Mouse (Mus musculus) gastrocnemius, adult 2 months (tissue): ENCODE results near the gene Padi4. TPM values are rescaled to one million over a fixed set of nuclear protein-coding genes. Genes with fewer than 3 reads are reported as not detected.

ENCODE experiments used
- DNase-seq: peaks from one replicate; pipeline ENCODE4 v3.0.0; 2022
- H3K27ac ChIP-seq: fragments of 200-600 bp; 2 replicates; pipeline ENCODE4 v1.8.1; 2022; ENCODE audit warnings: mild to moderate bottlenecking
- H3K4me3 ChIP-seq: fragments of 200-600 bp; 2 replicates; pipeline ENCODE4 v1.8.1; 2022; ENCODE audit warnings: mild to moderate bottlenecking, moderate library complexity
- CTCF ChIP-seq: fragments of 200-600 bp; IDR thresholded peaks from 2 replicates; pipeline ENCODE4 v1.8.1; 2022; ENCODE audit warnings: antibody characterized with exemption, mild to moderate bottlenecking, moderate library complexity
- intact Hi-C: fragments of 180-260 bp; cut with DNase I; formaldehyde crosslinking; loops from one replicate; pipeline ENCODE4 v1.15.1; 2025
- total RNA-seq, 2 experiments: library from RNA; stranded (reverse); gene quantifications; 2 replicates each; pipeline ENCODE4 v1.2.3; 2021

Padi4 gene
- total RNA-seq, 2 experiments from 2014 or later = not detected

DNA sequence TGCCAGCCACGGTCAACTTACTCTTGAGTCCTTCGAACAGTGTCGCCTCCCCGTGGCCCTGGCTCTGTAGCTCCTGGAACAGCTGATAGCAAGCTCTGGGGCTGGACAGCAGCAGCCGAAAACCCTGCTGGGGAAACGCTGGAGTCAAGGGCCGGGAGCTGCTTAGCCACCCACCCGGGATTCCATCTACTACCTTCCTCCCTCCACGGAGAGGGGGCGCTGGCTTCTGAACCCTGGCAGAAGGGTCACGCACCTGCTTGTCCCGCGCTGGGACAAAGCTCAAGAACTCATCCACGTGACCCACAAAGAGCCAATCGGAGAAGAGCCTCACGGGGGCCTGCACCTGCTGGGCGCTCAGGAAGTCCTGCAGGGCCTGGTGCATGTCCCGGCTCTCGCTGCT, 23.7 kb downstream of the Padi4 start:
- Histone ChIP-seq H3K4me3 (peak overlapping the region; percentile 56), H3K27ac (no peak overlapping the region)
- intact Hi-C loops = no loop called here
- DNase-seq = peak; percentile 46
- peak; percentile 24; the same call in 1 of the 2 replicates for TF ChIP-seq CTCF

DNA sequence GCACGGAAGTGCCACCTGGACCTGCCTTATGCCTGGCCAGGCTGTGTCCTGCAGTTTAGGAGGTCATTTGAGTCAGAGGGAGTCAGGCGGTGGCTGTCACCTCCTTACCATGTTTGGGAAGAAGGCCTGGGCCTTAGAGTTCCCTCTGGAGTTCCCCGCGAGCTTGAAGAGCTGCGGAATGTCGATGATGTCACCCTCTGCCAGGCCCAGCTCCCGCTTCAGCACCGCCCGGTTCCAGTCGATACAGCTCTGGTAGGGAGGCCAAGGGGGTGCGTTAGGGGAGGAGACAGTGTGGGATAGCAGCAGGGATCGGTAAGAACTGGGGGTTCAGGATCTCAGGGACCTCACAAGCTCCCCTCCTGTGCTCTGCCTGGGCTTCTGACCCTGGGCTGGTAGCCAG, 26.1 kb downstream of the Padi4 start:
- TF ChIP-seq CTCF = no peak
- Histone ChIP-seq H3K4me3 (no peak overlapping the region), H3K27ac (no peak overlapping the region)
- no peak for DNase-seq
- intact Hi-C loops = no loop called here

GRCm38 (mm10) chr4:140744654-140745053, 29.4 kb downstream of the Padi4 start:
- no peak overlapping the region for H3K4me3 ChIP-seq
- peak; percentile 67 for TF ChIP-seq CTCF
- DNase-seq = peak; percentile 68
- H3K27ac ChIP-seq = no peak overlapping the region
- intact Hi-C loops = loop anchor here (2.0 kb wide), 2 partner anchors 20 to 64 kb away; no protein-coding TSS in a partner anchor

- TF ChIP-seq CTCF = no peak
- H3K27ac ChIP-seq = no peak overlapping the region
- no peak overlapping the region for H3K4me3 ChIP-seq
- DNase-seq = no peak
- intact Hi-C loops = no loop called here
Observed at GRCm38 (mm10) chr4:140743086-140743485, 30.9 kb downstream of the Padi4 start.

DNA sequence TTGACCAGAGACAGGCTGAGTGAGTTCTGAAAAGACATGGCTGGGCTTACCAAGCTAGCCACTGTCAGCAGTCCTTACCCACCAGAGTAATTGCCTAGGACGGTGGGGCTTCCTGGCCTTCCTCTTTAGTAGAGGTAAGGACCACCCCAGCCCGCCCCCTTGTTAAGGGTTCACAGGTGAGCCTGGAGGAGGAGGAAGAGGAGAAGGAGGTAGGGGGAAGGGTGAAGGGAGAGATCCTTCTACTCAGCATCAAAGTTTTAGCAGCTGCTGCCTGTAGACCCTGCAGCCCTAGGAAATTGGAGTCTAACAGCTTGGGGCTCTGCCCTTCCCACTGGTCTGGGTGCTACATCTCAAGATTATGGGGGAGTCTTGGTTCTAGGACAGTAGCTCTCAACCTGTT, 31.5 kb downstream of the Padi4 start, which contains the start of gene Padi6:
TSS of gene Padi6 (minus strand) at position 101 of the 400 bp plus-strand sequence.
- intact Hi-C loops = no loop called here

DNA sequence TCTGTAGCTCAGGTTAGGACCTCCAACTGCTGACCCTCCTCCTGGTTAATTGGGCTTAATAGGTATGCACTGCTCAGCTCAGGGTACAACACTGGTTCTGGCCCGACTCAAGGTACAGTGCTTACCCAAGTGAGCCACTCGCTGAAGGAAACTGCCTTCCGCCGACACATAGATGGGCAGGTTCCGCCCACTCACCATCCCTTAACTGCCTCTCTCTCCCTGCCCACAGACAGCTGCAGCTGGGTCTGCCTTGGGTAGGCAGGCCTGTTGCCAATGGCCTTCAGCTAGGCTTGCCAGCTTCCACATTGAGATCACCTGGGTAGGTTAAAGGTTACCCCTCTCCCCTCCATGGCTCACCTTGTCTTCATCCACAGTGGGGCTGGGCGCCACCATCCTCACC, 32.6 kb downstream of the Padi4 start:
- intact Hi-C loops = no loop called here
- TF ChIP-seq CTCF = no peak
- DNase-seq = no peak
- Histone ChIP-seq H3K4me3 (no peak overlapping the region), H3K27ac (no peak overlapping the region)

More for the DNA sequence above, 31.5 kb downstream of the Padi4 start, which contains the start of gene Padi6:
- TF ChIP-seq CTCF = no peak
- Histone ChIP-seq H3K4me3 (no peak within 1 kb of the TSS), H3K27ac (no peak within 1 kb of the TSS)
- no peak for DNase-seq

GRCm38 (mm10) chr4:140740655-140741054, 33.4 kb downstream of the Padi4 start:
- no peak for TF ChIP-seq CTCF
- no peak for DNase-seq
- intact Hi-C loops = no loop called here
- Histone ChIP-seq H3K4me3 (no peak overlapping the region), H3K27ac (no peak overlapping the region)

DNA sequence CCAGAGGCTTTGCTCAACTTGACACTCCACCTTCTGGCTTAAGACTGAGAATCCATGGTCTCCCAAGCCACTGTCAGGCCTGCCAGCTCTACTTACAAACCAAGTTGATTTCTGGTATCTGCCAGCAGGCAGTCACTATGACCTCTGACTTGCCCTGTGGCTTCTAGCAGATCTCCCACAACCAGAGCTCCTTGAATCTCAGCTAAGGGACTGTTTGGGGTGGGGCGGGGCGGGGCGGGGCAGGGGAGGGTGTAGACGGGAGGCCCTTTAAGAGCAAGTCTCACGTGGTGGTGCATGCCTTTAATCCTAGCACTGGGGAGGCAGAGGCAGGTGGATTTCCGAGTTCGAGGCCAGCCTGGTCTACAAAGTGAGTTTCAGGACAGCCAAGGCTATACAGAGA, 41.2 kb downstream of the Padi4 start:
- no peak for DNase-seq
- TF ChIP-seq CTCF = no peak
- no peak overlapping the region for H3K4me3 ChIP-seq
- intact Hi-C loops = no loop called here
- H3K27ac ChIP-seq = no peak overlapping the region

GRCm38 (mm10) chr4:140731654-140732053, 42.4 kb downstream of the Padi4 start:
- no peak for DNase-seq
- peak; percentile 25; the same call in 1 of the 2 replicates for TF ChIP-seq CTCF
- H3K27ac ChIP-seq = no peak overlapping the region
- intact Hi-C loops = no loop called here
- no peak overlapping the region for H3K4me3 ChIP-seq

- intact Hi-C loops = no loop called here
- TF ChIP-seq CTCF = no peak
- Histone ChIP-seq H3K4me3 (no peak overlapping the region), H3K27ac (no peak overlapping the region)
- DNase-seq = no peak
Observed at GRCm38 (mm10) chr4:140726907-140727306, 47.1 kb downstream of the Padi4 start.

DNA sequence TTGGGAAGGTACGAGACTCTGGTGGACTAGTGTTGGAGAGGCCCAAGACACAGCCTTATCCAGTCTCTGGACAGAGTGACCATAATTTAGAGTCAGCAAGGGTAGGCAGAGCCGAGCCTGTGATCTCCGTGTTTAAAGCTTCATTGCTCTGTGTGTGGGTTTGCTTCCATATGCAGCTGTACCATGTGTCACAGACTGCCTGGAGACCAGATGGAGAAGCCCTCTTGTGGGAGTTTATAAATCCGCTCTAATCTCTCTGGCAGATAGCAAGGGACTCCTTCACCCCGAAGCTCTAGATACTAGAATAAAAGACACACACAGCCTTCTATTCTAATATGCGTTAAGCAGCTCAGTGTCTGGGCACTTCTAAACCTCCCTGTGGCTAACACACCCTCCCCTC, 49.3 kb downstream of the Padi4 start:
- no peak for DNase-seq
- intact Hi-C loops = loop anchor here (2.0 kb wide), 1 partner anchor 20 kb away; no protein-coding TSS in a partner anchor
- no peak for TF ChIP-seq CTCF
- Histone ChIP-seq H3K27ac (no peak overlapping the region), H3K4me3 (no peak overlapping the region)

DNA sequence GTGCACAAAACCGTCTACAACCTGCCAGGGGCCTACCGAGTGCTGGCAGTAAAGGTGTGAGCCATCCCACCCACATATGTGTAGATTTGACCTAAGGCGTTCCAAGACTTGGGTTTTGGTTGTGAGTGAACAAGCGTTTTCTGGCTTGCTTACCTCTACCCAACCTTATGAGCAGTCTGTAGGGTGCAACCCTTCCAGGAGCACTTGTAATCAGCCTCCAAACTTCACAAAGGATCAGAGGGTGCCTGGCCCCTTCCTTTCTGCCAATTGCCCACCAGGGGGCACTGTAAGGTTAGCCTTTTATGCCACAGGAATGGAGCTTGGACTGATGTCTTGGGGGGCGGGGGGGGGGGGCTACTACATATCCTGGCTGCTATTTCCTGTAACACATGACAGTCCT, 50.2 kb downstream of the Padi4 start:
- TF ChIP-seq CTCF = peak; percentile 62
- DNase-seq = no peak
- H3K4me3 ChIP-seq = no peak overlapping the region
- intact Hi-C loops = loop anchor here (2.0 kb wide), 1 partner anchor 21 kb away; no protein-coding TSS in a partner anchor
- no peak overlapping the region for H3K27ac ChIP-seq

DNA sequence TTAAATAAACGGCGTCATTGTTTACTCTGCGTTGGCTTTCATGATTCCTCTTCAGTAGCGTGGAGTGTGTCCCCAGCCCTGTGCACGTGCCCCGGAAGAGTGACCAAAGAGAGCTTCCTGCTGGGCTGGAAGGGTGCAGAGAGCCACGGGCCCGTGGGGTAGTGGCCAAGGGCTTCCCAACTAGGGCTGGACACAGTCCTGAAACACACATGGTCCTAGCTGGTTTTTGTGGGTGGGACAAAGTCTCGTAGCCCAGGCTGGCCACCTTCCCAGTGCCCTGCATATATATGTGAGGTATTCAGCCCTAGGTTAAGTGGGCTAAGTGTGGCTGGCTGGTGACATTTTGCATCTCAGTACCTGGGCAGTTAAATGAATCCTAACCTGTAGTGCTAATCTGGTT, 50.8 kb downstream of the Padi4 start:
- Histone ChIP-seq H3K27ac (no peak overlapping the region), H3K4me3 (no peak overlapping the region)
- DNase-seq = no peak
- intact Hi-C loops = no loop called here
- TF ChIP-seq CTCF = no peak

GRCm38 (mm10) chr4:140722710-140723109, 51.3 kb downstream of the Padi4 start:
- DNase-seq = no peak
- intact Hi-C loops = no loop called here
- TF ChIP-seq CTCF = no peak
- Histone ChIP-seq H3K27ac (no peak overlapping the region), H3K4me3 (no peak overlapping the region)
